Mouse (Mus musculus): ENCODE results near the gene Rpl19. TPM values are rescaled to one million over a fixed set of nuclear protein-coding genes. Genes with fewer than 3 reads are reported as not detected.

Gene Rpl19
- total RNA-seq (2023), result 1,902 to 2,000 TPM (median 1,953 TPM) in 4 replicates

DNA sequence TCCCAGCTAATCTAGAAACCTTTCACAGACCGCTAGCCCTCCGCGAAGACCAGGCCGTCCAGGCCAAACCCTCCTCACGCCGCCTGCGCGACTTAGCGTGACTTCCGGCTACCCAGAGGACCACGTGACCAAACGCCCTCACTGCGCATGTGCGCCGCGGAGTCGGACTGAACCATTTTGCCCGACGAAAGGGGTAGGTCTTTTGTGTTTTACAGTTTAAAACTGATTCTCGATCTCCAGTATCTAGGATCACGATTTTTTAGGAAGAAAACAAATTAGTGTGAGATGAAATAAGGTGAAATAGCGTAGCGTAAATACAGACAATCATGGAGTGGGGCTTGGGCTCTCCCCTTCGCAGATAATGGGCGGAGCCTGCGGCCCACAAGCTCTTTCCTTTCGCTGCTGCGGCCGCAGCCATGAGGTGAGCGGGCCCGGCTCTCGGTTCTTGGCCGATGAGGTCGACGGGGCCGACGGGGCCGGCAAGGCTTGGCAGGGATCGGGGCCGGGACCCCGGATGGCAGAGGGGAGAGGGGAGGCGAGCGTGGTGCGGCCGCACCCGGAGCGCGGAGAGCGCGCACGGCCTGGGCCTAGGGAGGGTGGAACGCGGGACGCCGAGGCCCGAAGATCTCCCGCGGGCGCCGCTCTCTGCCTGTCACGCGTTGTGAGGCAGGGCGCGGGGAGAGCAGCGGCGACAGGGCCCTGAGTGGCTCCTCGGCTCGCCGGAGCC is at the start of gene Rpl19:
Gene Rpl19, plus strand, starts transcription at position 141 of the 727 bp plus-strand sequence.

DNA sequence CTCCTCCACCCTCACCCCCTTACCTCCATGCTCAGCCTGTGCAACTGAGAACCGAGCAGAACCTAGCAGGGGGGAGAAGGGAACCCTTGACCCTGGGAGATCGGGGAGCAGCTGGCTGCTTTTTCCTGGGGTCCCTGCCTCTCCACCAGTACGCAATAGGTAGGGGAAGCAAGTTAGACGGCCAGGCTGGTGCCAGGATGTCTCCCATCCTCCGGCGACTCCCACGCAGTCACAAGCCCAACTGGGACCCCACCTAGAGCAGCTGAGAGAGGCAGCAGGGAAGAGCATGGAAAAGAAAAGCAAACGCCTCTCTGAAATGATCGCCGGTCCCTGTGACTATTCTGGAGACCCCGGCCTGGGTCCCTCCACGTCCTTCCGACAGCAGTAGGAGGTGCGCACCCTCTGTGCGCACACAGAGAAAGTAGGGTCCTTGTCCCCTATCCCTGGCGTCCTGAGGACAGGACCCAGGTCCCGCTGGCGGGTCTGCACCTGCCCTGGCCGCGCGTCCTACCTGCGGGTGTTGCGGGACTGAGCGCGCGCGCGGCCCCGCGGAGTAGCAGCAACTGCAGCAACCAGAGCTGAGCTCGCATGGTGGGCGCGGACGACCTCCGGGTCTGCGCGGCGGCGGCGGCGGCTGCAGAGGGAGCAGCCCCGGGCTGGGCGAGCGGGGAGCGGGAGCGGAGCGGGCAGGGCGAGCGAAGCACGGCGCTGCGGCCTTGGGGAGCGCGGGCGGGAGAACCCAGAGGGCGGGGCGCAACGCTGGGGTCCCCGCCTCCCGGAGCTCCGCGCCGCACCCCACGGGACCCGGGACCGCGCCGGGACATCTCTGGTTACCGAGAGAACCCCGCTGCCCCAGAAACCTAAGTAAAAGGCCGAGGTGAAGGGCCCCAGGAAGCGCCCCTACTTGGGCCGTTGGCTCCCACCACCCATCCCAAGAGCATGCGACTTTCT is 40.5 kb upstream of the Rpl19 start, which contains the start of gene Plxdc1:
Gene Plxdc1, minus strand, starts transcription at position 718 of the 951 bp plus-strand sequence.

DNA sequence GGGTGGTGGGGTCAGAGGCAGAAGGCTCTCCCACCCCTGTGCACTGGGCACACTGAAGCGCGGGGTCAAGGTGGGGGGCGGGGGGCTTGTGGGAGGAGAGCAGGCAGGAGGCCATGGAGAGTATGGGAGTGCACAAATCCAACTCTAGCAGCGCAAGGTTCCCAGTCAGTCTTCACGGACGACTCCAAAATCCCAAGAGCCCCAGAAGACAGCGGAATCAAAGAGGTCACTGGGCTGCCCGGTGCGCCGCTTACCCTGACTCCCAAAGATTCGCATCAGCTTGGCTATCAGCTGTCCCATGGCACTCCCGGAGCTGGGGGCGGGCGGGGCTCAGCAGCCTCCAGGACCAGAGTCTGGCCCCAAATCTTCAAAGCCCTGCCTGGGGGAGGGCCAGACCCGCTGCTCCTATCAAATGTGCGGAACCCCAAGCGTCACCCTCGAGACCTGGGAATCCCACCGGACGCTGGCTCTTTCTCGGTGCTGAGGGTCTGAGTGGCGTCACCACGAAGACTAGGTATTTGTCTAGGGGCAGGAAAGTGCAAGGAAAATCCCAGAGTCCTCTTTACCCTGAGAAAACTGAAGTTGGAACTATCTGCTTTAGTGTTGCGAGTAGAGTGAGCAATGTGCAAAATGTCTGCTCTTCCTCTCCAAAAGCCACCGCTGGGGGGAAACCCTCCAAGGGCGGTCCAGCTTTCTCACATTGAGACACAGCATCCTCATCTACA is 30.8 kb upstream of the Rpl19 start, which contains the start of gene Arl5c:
Gene Arl5c, minus strand, starts transcription at position 618 of the 725 bp plus-strand sequence.

DNA sequence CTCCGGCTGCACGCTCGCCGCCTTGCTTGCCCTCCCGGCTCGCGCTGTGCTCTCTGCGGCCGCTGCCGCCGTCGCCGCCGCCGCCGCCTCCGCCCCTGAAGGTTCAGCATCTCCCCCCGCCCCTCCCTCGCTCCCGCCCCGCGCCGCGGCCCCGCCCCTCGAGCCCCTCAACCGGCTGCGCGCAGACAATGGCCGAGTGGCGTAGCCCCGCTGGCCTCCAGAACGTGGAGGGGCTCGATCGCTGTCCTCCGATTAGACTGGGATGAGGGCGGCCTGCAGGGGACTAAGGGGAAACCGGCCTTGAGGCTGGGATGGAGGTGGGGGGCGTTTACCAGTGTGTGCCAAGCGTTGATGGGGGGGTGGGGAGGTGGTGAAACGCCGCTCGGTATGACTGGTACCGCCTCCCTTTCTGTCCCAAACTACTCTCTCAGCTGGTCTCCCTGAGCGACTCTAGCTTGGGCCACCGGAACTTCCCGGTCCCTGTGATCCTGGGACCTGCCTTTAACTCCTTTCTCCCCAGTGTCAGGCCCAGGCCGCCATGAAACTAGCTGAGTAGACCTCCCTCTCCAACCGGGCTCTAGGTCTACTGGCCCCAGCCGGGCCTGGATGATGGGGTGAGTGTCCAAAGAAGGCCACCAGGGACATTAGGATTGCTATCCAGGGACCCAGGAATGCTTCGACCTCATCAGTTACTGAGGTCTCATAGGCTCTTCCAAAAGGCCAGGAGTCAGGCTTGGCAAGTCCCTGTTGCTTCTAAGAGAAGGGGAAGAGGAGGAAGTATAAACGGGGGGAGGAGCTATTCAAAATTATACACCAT is 3.7 kb upstream of the Rpl19 start, which contains the start of gene Cacnb1:
Gene Cacnb1, minus strand, starts transcription at position 480 of the 817 bp plus-strand sequence.

DNA sequence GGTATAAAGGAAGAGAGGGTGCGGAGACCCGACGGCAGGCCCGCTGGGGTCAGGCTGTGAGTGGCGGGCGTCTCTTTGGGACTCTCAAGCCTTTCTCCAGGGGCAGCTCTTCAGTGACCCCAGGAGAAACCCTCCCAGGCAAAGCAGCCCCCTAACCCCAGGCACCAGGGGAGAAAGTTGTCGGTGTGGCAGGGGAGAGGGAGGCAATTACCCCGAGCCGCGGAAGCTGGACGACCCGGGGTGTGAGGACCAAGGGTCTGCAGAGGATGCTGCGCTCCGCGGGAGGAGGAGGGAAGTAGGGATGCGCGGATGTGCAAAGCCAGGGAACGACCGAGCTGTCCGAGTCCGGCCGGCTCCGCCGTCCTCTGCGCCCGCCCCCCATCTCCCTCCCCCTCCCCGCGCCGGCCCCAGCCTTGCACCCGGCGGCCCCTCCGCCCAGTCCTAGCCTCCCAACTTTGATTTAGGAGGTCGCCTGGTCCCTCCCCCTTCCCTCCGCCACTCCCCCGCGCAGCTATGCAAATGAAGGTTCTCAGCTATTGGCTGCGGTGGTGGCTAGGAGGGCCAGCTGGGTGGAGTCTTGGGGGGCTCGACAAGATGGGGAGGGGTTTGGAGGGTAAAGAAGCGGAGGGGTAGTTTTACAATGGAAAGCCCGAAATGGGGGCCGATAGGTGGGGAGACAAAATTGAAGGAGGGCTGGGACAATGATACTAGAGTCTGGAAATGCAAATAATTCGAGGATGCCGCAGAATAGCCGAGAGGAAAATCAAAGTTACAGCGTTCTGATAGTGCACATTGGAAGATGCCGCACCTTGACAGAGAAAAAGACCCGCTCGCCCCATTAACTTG is 26.7 kb downstream of the Rpl19 start, which contains the start of gene Stac2:
Gene Stac2, minus strand, starts transcription at position 474 of the 846 bp plus-strand sequence.

Other genes with a start within 250 kb of the Rpl19 start
- gene Rpl23, start 244.3 kb upstream of the Rpl19 start, total RNA-seq (2023), result 1,863 to 2,062 TPM (median 1,983 TPM) in 4 replicates
- 59.8 to 73.8 TPM (median 69.4 TPM) in 4 replicates for gene Lasp1, start 227.7 kb upstream of the Rpl19 start, total RNA-seq (2023)
- gene B230217C12Rik, start 185.9 kb upstream of the Rpl19 start, total RNA-seq (2023), result 0.43 to 0.63 TPM in 2 of 4 replicates, not detected in the others
- gene Fbxo47, start 142.6 kb upstream of the Rpl19 start, total RNA-seq (2023), result 0.85 to 1.9 TPM (median 1.3 TPM) in 4 replicates
- gene Plxdc1, start 40.3 kb upstream of the Rpl19 start, total RNA-seq (2023), result 0.66 to 1.3 TPM (median 1.2 TPM) in 4 replicates
- gene Arl5c, start 30.5 kb upstream of the Rpl19 start, total RNA-seq (2023), result 50.3 to 68.7 TPM (median 59.9 TPM) in 4 replicates
- gene Cacnb1, start 3.7 kb upstream of the Rpl19 start, total RNA-seq (2023), result 4.9 to 7.6 TPM (median 5.8 TPM) in 4 replicates
- 31.3 to 36.4 TPM (median 33.4 TPM) in 4 replicates for gene Stac2, start 26.8 kb downstream of the Rpl19 start, total RNA-seq (2023)
- gene Fbxl20, start 123.7 kb downstream of the Rpl19 start, total RNA-seq (2023), result 42.1 to 57.9 TPM (median 42.6 TPM) in 4 replicates
- gene Med1, start 166.6 kb downstream of the Rpl19 start, total RNA-seq (2023), result 73.7 to 86.8 TPM (median 82.7 TPM) in 4 replicates
- 110 to 118 TPM (median 114 TPM) in 4 replicates for gene Cdk12, start 176.3 kb downstream of the Rpl19 start, total RNA-seq (2023)

Measured in B cell, adult 62 days (primary cell).